13 mouse cellular contexts compared by ENCODE assay signal in genomic region chr17:73250488-73251141, GRCm38 (mm10).
DNase-seq lines count a peak whose midpoint lies in the region; ATAC-seq and TF ChIP-seq lines count a peak whose summit lies in the region.
"Had no signal": no experiment of that assay in that cellular context is flagged by ENCODE, and none has a peak within 500 bp of the region (broad histone marks: within the 10 kb centered on the region; RNA-seq: fewer than 3 reads in every experiment).

No protein-coding gene starts in this region.

- no peak for TF ChIP-seq CTCF in liver, postnatal 0 days (IDR thresholded peaks at IDR 0.05; ENCODE audit: low read depth)

- peak; percentile 15 for ATAC-seq in liver, postnatal 0 days
- peak; percentile 61; the same call in 1 of the 2 replicates for ATAC-seq in limb, embryonic 14.5 days (ENCODE audit: low FRiP score, low read depth)

- H3K4me2 ChIP-seq in liver, postnatal 0 days (ENCODE audit: low read depth, low read length) = no peak overlapping the region
- no peak overlapping the region for H3K4me2 ChIP-seq in limb, embryonic 14.5 days (replicated peaks; ENCODE audit: low read depth, low read length, severe bottlenecking)
- H3K4me2 ChIP-seq: limb, embryonic 12.5 days; midbrain, embryonic 11.5 days had no signal

- no peak overlapping the region for H3K4me3 ChIP-seq in liver, postnatal 0 days (ENCODE audit: low read depth, low read length)
- no peak overlapping the region for H3K4me3 ChIP-seq in limb, embryonic 14.5 days (replicated peaks; ENCODE audit: low read length)
- H3K4me3 ChIP-seq: forebrain, embryonic 10.5 days; limb, embryonic 12.5 days had no signal

- TF ChIP-seq EP300 in liver, postnatal 0 days (IDR thresholded peaks at IDR 0.05; ENCODE audit: low read depth) = no peak

- H3K9me3 ChIP-seq in liver, postnatal 0 days (ENCODE audit: low read length) = no peaks in the 10 kb centered on the region
- no peaks in the 10 kb centered on the region for H3K9me3 ChIP-seq in limb, embryonic 14.5 days (ENCODE audit: control insufficient read depth, low read length)
- H3K9me3 ChIP-seq: forebrain, embryonic 10.5 days; limb, embryonic 12.5 days had no signal

- H3K4me1 ChIP-seq in liver, postnatal 0 days (ENCODE audit: insufficient read depth) = peaks cover 8% of the 10 kb centered on the region; the same call in 1 of the 2 replicates
- H3K4me1 ChIP-seq in limb, embryonic 14.5 days (ENCODE audit: control insufficient read depth, insufficient read depth, low read length) = no peaks in the 10 kb centered on the region
- H3K4me1 ChIP-seq: limb, embryonic 12.5 days had no signal

- no peaks in the 10 kb centered on the region for H3K36me3 ChIP-seq in liver, postnatal 0 days (replicated peaks; ENCODE audit: insufficient read depth, low read length)
- no peaks in the 10 kb centered on the region for H3K36me3 ChIP-seq in limb, embryonic 14.5 days (ENCODE audit: control insufficient read depth, insufficient read depth, low read length)
- H3K36me3 ChIP-seq: forebrain, embryonic 10.5 days; limb, embryonic 12.5 days had no signal

- WGBS in liver, postnatal 0 days (ENCODE audit: insufficient replicate concordance) = 59% methylated on average over 3 of the region's 3 CpGs
- 87% methylated on average over 3 of the region's 3 CpGs for WGBS in limb, embryonic 14.5 days

- peak; percentile 11 for DNase-seq in gastrocnemius, adult 18-20 months (ENCODE audit: low spot score)
- no peak for DNase-seq in gastrocnemius, postnatal 4 days (ENCODE audit: low spot score in 2 of 2)
- DNase-seq in liver, postnatal 0 days = no peak
- DNase-seq in liver = no peak
- peak; percentile 67 to 69 for DNase-seq in B cell, adult 2 months
- DNase-seq in limb, embryonic 14.5 days (ENCODE audit: low spot score) = no peak
- no peak for DNase-seq in right cerebral cortex, postnatal 14 days
- DNase-seq in urinary bladder, adult 2 months (ENCODE audit: low spot score) = no peak
- DNase-seq: cerebellum, adult 18-20 months; thymus, adult 2 months had no signal

- no peaks in the 10 kb centered on the region for H3K27me3 ChIP-seq in liver, postnatal 0 days (ENCODE audit: insufficient read depth, low read length)
- no peaks in the 10 kb centered on the region for H3K27me3 ChIP-seq in limb, embryonic 14.5 days (ENCODE audit: control insufficient read depth, insufficient read depth, low read length)
- H3K27me3 ChIP-seq: limb, embryonic 12.5 days had no signal

- peak overlapping the region; percentile 60; the same call in 1 of the 2 replicates for H3K27ac ChIP-seq in liver, postnatal 0 days (ENCODE audit: low read depth)
- H3K27ac ChIP-seq in limb, embryonic 14.5 days (replicated peaks; ENCODE audit: low read depth, low read length) = no peak overlapping the region
- H3K27ac ChIP-seq: forebrain, embryonic 10.5 days; limb, embryonic 12.5 days had no signal

- TF ChIP-seq POLR2A in limb, embryonic 14.5 days (IDR thresholded peaks at IDR 0.05; ENCODE audit: borderline replicate concordance, extremely low read depth, insufficient read depth, insufficient read length) = no peak

- no peak overlapping the region for H3K9ac ChIP-seq in liver, postnatal 0 days (replicated peaks)
- H3K9ac ChIP-seq in limb, embryonic 14.5 days (ENCODE audit: low read depth, low read length, severe bottlenecking) = no peak overlapping the region
- H3K9ac ChIP-seq: limb, embryonic 12.5 days had no signal

Comparison
In these comparisons a context has a peak if more than half of its experiments do, and no peak if none do; other contexts are left out.
1. DNase-seq: peak in gastrocnemius, adult 18-20 months (single experiment) and B cell, adult 2 months (2 of 2); none in gastrocnemius, postnatal 4 days (0 of 2), liver, postnatal 0 days (single experiment), liver (single experiment), limb, embryonic 14.5 days (single experiment), right cerebral cortex, postnatal 14 days (single experiment) and urinary bladder, adult 2 months (single experiment).